ENCODE assay signal across 20 mouse cellular contexts in the genomic region with DNA sequence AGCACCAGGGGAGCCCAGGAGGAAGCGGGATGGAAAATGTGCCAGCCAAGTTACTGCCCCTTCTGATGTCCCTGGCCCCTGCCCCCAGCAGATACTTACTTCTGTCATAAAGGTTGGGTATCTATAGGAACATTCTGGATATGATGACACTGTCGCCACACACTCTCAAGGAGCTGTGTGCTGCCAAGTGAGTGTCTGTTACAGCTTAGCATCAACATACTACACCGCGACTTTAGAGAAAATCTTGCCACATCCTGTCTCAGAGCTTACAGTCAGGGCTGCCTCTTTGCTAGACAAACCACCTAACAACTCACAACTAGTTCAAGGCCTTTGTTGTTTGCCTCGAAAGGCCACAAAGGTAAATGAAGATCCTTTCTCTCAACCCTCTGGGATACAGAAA.
DNase-seq lines count a peak whose midpoint lies in the region; ATAC-seq lines count a peak whose summit lies in the region.
"Had no signal": no experiment of that assay in that cellular context is flagged by ENCODE, and none has a peak within 500 bp of the region (broad histone marks: within the 10 kb centered on the region; RNA-seq: fewer than 3 reads in every experiment).

No protein-coding gene starts in this region.

- H3K27ac ChIP-seq in lung, embryonic 15.5 days, result no peak overlapping the region
- H3K27ac ChIP-seq: heart, embryonic 13.5 days; left cerebral cortex, adult 2 months; limb, embryonic 12.5 days; liver, embryonic 13.5 days had no signal

- H3K9ac ChIP-seq in lung, embryonic 15.5 days, result no peak overlapping the region
- H3K9ac ChIP-seq: heart, embryonic 13.5 days; limb, embryonic 12.5 days; liver, embryonic 13.5 days had no signal

- no peaks in the 10 kb centered on the region for H3K9me3 ChIP-seq in lung, embryonic 15.5 days
- H3K9me3 ChIP-seq: heart, embryonic 13.5 days; limb, embryonic 12.5 days; liver, embryonic 13.5 days had no signal

- DNase-seq in lung, adult 18-20 months, result no peak
- peak; percentile 43 to 49 for DNase-seq in CD8-positive naive resting alpha-beta T cell, adult 2 months (ENCODE audit: low read depth in 2 of 2, low spot score in 2 of 2)
- DNase-seq in splenic B cell, adult 2 months (ENCODE audit: low read depth, low spot score), result peak; percentile 71
- DNase-seq in MN1 (ENCODE audit: low spot score), result no peak
- no peak for DNase-seq in heart, postnatal 4 days
- no peak for DNase-seq in left cerebral cortex, postnatal 4 days
- DNase-seq: adrenal gland, adult 2 months; cerebellum, adult 8-10 months; heart, postnatal 36 days; kidney, adult 18-20 months; kidney, postnatal 14 days; liver, embryonic 13.5 days; lung, postnatal 14 days had no signal

- H3K4me2 ChIP-seq in lung, embryonic 15.5 days, result no peak overlapping the region
- H3K4me2 ChIP-seq: heart, embryonic 13.5 days; limb, embryonic 12.5 days; liver, embryonic 13.5 days had no signal

- 0 out of 2 replicates have a peak, but pooled peaks have one; percentile 52 for ATAC-seq in lung, embryonic 15.5 days (ENCODE audit: borderline replicate concordance, extremely low read depth, low FRiP score, low TSS enrichment)
- ATAC-seq in inflammation-experienced regulatory T-cells, adult 6 months, result peak; percentile 98
- ATAC-seq: hindbrain, embryonic 16.5 days had no signal

- peaks cover 9% of the 10 kb centered on the region for H3K4me1 ChIP-seq in lung, embryonic 15.5 days
- H3K4me1 ChIP-seq: limb, embryonic 12.5 days; liver, embryonic 13.5 days had no signal

- WGBS in lung, embryonic 15.5 days, result 70% methylated on average over 5 of the region's 5 CpGs

- no peaks in the 10 kb centered on the region for H3K27me3 ChIP-seq in lung, embryonic 15.5 days
- H3K27me3 ChIP-seq in splenic B cell, adult 2 months (ENCODE audit: control insufficient read depth, insufficient read depth, low read length, poor library complexity, severe bottlenecking), result no peaks in the 10 kb centered on the region
- H3K27me3 ChIP-seq: heart, embryonic 13.5 days; limb, embryonic 12.5 days; liver, embryonic 13.5 days had no signal

- no peak overlapping the region for H3K4me3 ChIP-seq in lung, embryonic 15.5 days
- H3K4me3 ChIP-seq: heart, embryonic 13.5 days; left cerebral cortex, adult 2 months; limb, embryonic 12.5 days; liver, embryonic 13.5 days had no signal

- H3K36me3 ChIP-seq in lung, embryonic 15.5 days, result no peaks in the 10 kb centered on the region
- no peaks in the 10 kb centered on the region for H3K36me3 ChIP-seq in splenic B cell, adult 2 months (ENCODE audit: control insufficient read depth, insufficient read depth, low read length, poor library complexity, severe bottlenecking)
- H3K36me3 ChIP-seq: G1E; heart, embryonic 13.5 days; limb, embryonic 12.5 days; liver, embryonic 13.5 days had no signal

- intact Hi-C loops in left cerebral cortex, postnatal 4 days (cut with DNase I), result no loop called here

Comparison
In these comparisons a context has a peak if more than half of its experiments do, and no peak if none do; other contexts are left out.
1. DNase-seq: peak in CD8-positive naive resting alpha-beta T cell, adult 2 months (2 of 2) and splenic B cell, adult 2 months (single experiment); none in lung, adult 18-20 months (0 of 2), MN1 (single experiment), heart, postnatal 4 days (single experiment) and left cerebral cortex, postnatal 4 days (single experiment).